Mouse (Mus musculus) gastrocnemius, postnatal 14 days (tissue): Measurements from ENCODE around the gene Heatr6. TPM values are rescaled to one million over a fixed set of nuclear protein-coding genes. Genes with fewer than 3 reads are reported as not detected.

ENCODE experiments used
- total RNA-seq, 2 experiments: library from RNA; stranded (reverse); gene quantifications; 2 replicates each; pipeline ENCODE4 v1.2.3; 2021

Gene Heatr6
- total RNA-seq, 2 experiments from 2014 or later, result 6.6 TPM

Other genes starting within 250 kb of the Heatr6 start
- not detected for gene Heatr9, start 231.5 kb upstream of the Heatr6 start, total RNA-seq
- not detected for gene Ccl5, start 223.2 kb upstream of the Heatr6 start, total RNA-seq
- gene Ccl9, start 175.1 kb upstream of the Heatr6 start, total RNA-seq, result 1 to 10 TPM; 4.1 to 5.9 TPM
- 1 to 10 TPM; 2.7 to 2.9 TPM for gene Ccl6, start 160.6 kb upstream of the Heatr6 start, total RNA-seq
- not detected for gene Rpl9-ps1, start 108.1 kb upstream of the Heatr6 start, total RNA-seq
- gene Ccl3, start 104.3 kb upstream of the Heatr6 start, total RNA-seq, result not detected
- gene Ccl4, start 91.1 kb upstream of the Heatr6 start, total RNA-seq, result not detected
- gene Wfdc17, start 49.7 kb upstream of the Heatr6 start, total RNA-seq, result under 1 TPM; 0.43 to 0.64 TPM
- gene Wfdc18, start 44.7 kb upstream of the Heatr6 start, total RNA-seq, result not detected
- not detected for gene Wfdc21, start 6.8 kb upstream of the Heatr6 start, total RNA-seq
- gene Hnf1b, start 96.4 kb downstream of the Heatr6 start, total RNA-seq, result not detected
- 1 to 10 TPM; 9.3 to 9.4 TPM for gene Ddx52, start 188.4 kb downstream of the Heatr6 start, total RNA-seq
- gene Synrg, start 210.7 kb downstream of the Heatr6 start, total RNA-seq, result 10 to 100 TPM; 31.2 to 31.6 TPM